Mouse (Mus musculus) MN1 (cell line): Measurements from ENCODE around the gene Tesmin.

Experiments
- DNase-seq: peaks from one replicate; pipeline ENCODE4 v3.0.0-alpha.2; 2016; ENCODE audit warnings: low spot score

Gene Tesmin

GRCm38 (mm10) chr19:3394216-3394615 is 5.6 kb downstream of the Tesmin start:
- DNase-seq: no peak

- no peak for DNase-seq
Observed at GRCm38 (mm10) chr19:3400057-3400456, 11.4 kb downstream of the Tesmin start.

GRCm38 (mm10) chr19:3401504-3401903 is 12.8 kb downstream of the Tesmin start:
- no peak for DNase-seq

- DNase-seq: no peak
Observed at GRCm38 (mm10) chr19:3401943-3402342, 13.3 kb downstream of the Tesmin start.

GRCm38 (mm10) chr19:3402390-3402789 is 13.7 kb downstream of the Tesmin start:
- no peak for DNase-seq

GRCm38 (mm10) chr19:3404030-3404429 is 15.4 kb downstream of the Tesmin start:
- DNase-seq: no peak

- DNase-seq: no peak
Observed at GRCm38 (mm10) chr19:3405531-3406281, 17.0 kb downstream of the Tesmin start.

GRCm38 (mm10) chr19:3414268-3414733 is 25.6 kb downstream of the Tesmin start, which contains the start of gene Gal:
Gene Gal, minus strand, starts transcription at chr19:3414544.
- no peak for DNase-seq

GRCm38 (mm10) chr19:3419251-3419650 is 30.6 kb downstream of the Tesmin start:
- DNase-seq: peak; percentile 74

GRCm38 (mm10) chr19:3422488-3422887 is 33.8 kb downstream of the Tesmin start:
- no peak for DNase-seq

- no peak for DNase-seq
Observed at GRCm38 (mm10) chr19:3422981-3423380, 34.3 kb downstream of the Tesmin start.

- DNase-seq: no peak
Observed at GRCm38 (mm10) chr19:3424214-3424613, 35.6 kb downstream of the Tesmin start.

- no peak for DNase-seq
Observed at GRCm38 (mm10) chr19:3428057-3428830, 39.6 kb downstream of the Tesmin start.

- DNase-seq: no peak
Observed at GRCm38 (mm10) chr19:3429156-3429816, 40.6 kb downstream of the Tesmin start.

GRCm38 (mm10) chr19:3431066-3431465 is 42.4 kb downstream of the Tesmin start:
- no peak for DNase-seq

GRCm38 (mm10) chr19:3431969-3432368 is 43.3 kb downstream of the Tesmin start:
- no peak for DNase-seq

- no peak for DNase-seq
Observed at GRCm38 (mm10) chr19:3434124-3434523, 45.5 kb downstream of the Tesmin start.

GRCm38 (mm10) chr19:3434641-3435040 is 46.0 kb downstream of the Tesmin start:
- no peak for DNase-seq

GRCm38 (mm10) chr19:3435824-3436223 is 47.2 kb downstream of the Tesmin start:
- no peak for DNase-seq

- no peak for DNase-seq
Observed at GRCm38 (mm10) chr19:3436840-3437239, 48.2 kb downstream of the Tesmin start.

GRCm38 (mm10) chr19:3437980-3438379 is 49.3 kb downstream of the Tesmin start:
- DNase-seq: no peak

- no peak for DNase-seq
Observed at GRCm38 (mm10) chr19:3440667-3441066, 52.0 kb downstream of the Tesmin start.

- no peak for DNase-seq
Observed at GRCm38 (mm10) chr19:3441092-3441491, 52.4 kb downstream of the Tesmin start.
